Mouse (Mus musculus) ES-CJ7 (cell line): ENCODE data around the gene Chdh.

Experiments
- DNase-seq: peaks from one replicate; pipeline ENCODE4 v3.0.0; 2011; ENCODE audit warnings: low read depth, low spot score

Chdh gene

GRCm38 (mm10) chr14:30011886-30012560 is 3.2 kb downstream of the Chdh start:
- DNase-seq, result no peak

DNA sequence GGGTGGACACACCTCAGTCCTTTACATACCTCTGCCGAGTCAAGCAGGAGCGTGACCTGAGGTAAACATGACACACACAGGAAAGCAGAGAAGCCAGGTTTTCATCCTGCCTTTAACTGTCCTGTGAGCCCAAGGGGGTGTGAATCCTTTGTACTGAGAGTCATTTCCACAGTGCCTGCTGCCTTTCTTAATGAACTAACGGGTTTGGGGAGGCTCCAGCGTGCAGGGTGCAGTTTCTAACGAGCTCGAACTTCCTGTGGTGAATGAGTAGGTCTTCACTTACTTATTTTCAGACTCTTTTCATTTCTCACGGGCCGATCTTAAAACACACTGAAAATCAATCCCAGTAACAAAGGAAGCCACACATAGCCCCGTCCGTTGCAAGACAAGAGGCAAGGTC is 5.7 kb downstream of the Chdh start:
- no peak for DNase-seq

DNA sequence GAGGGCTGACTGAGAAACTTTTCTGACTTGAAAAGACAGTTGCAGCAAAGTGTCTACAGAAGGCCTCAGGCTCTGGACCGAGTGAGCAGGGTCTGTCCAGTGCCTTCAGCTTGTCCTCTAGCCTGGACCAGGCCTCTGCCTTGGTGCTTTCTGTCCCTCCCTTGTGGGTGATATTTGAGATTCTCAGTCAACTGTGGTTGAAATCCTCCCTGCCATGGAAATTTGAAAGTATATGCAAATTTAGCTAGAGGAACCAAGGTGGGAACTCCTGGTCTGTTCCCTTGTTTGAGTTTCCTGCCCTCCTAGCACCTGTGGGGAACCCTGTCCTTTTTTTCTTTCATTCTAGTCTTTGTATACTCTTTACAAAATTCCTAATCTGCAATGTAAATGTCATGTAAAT is 6.2 kb downstream of the Chdh start:
- no peak for DNase-seq

DNA sequence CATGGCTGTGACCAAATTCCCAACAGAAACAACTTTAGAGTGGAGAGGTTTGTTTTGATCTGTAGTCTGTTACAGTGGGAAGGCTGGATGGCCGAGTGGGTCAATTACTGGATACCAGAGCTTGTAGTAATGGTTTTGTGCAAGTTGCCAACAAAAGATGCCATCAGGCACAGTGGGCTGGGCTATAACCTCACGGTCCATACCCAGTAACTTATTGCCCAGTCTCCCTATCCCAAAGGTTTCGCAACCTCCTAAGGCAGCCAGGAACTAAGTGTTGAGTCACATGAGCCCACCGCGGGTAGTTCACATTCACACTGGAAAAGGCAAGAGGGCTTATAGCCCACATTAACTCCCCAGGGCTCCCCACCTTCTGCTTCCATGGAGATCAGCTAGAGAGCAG is 7.8 kb downstream of the Chdh start:
- no peak for DNase-seq

DNA sequence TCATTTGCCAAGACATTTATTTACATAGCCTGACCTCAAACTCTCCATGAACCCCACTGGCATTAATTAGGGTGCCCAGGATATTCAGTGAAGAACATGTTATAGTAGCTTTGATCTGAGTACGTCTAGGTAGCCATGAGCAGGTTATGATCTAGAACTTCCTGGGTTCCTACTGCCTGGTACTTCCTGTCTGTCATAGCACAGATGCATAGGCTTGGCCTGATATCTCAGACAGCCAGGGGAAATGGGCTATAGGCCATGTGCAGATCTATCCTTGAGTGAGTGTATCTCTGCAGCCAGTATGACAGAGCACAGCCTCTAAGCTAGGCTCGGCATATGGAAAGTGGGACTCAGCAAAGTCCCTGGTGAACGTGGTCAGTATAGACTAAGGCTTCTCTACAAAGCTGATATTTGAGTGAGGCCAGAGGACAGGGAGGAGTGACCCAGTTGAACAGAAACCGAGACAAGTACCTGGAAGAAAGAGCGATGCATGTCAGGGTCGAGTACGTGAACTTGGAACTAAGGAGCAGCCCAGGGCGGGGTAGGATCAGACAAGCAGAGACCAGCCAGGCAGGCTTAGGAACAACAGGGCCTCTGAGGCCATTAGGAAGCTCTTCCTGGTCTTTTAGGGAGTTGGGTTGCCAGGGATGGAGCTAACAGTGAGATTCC is 9.1 kb downstream of the Chdh start:
- no peak for DNase-seq

- no peak for DNase-seq
These were observed 9.6 kb downstream of the Chdh start for GRCm38 (mm10) chr14:30018463-30018801.

DNA sequence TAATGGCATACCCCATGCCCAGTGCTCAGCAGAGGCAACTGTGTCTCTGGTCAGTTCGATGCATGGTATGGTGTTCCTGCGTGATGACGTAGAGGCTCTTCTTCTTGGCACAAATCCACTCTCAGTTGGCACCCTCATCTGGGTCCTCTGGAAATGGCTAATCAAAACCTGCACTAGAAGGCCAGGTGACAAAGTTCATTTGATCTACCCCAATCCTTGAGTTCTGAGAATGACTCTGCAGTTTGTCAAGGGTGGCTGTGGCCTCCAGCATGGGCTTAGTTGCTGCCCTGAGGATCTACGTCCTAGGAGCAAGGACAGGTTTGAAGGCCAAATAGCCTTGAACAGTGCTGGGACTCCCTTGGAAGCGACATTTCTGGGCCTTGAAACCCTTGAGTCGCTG is 10.0 kb downstream of the Chdh start:
- no peak for DNase-seq

DNA sequence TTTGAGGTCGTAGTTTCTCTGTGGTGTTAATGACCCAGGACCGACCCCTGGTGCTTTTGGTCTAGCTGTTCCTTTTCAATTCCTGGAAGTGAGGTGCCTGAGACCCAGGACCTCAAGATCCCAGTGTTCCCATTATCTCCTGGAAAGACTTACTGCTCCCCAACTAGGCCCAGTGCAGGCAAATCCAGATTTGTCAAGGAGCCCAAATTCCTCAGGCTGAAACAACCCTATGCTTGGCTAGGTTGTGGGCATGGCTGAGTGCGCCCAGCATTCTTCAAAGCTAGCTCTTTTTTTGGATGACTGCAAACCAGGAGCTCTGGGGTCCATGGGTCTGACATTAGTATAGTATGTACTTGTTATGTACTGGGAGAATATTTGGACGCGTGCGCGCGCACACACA is 10.6 kb downstream of the Chdh start:
- DNase-seq, result no peak

DNA sequence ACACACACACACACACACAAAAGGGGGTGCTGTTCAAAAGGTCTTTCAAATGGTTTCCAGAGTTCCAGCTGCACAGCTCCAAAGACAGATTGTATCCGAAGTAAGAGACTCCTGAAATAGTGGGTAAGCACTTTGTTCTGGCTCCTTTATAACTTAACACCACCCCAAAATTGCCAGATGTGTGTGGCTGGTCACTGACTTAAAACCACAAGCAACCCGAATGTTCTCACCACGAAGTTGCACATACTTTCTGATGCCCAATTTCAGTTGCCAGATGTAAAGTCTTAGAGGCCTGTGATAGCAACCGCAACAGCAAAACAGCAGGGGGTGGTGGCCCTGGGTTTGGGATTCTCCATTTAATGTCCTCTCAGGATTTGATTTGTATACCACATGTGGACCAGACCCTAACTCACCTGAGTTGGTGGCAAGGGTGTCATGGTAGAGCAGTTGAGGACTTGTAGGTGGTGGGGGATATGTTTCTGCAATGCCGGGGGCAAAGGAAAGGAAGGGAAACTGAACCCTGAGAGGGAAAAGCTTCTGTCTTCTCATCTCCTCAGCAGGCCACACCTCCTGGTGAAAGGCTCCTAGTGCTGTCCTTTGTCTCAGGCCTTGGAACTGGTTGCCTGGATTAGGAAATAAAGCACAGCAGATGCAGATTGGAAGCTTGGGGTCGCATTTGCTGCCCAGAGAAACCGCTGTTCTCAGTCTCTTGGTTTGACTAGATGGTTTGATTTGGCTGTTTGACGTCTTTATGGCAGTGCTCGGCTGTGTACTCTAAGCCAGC is 11.2 kb downstream of the Chdh start:
- no peak for DNase-seq

DNA sequence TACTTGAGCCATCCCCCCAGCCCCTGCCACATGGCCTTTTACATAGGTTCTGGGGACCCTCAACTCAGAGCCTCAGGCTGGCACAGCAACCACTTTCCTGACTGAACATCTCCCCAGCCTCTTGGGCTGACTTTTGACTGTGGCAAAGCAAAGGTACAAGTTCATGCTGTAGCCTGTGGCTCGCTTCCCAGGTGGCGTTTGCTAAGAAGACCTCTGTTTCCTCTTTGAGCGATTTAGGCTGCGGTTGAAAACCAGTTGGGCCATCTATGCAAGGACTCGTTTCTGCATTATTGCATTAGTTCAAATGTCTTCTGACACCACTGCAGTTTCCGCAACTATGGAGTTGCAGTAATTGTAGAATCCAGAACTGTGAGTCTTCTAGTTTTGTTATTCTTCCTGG is 13.6 kb downstream of the Chdh start:
- DNase-seq, result no peak

- DNase-seq, result no peak
These were observed 15.6 kb downstream of the Chdh start for GRCm38 (mm10) chr14:30024387-30024786.

- peak; percentile 20 for DNase-seq
These were observed 18.6 kb downstream of the Chdh start for GRCm38 (mm10) chr14:30027378-30027777.

GRCm38 (mm10) chr14:30033405-30033804 is 24.6 kb downstream of the Chdh start:
- no peak for DNase-seq

DNA sequence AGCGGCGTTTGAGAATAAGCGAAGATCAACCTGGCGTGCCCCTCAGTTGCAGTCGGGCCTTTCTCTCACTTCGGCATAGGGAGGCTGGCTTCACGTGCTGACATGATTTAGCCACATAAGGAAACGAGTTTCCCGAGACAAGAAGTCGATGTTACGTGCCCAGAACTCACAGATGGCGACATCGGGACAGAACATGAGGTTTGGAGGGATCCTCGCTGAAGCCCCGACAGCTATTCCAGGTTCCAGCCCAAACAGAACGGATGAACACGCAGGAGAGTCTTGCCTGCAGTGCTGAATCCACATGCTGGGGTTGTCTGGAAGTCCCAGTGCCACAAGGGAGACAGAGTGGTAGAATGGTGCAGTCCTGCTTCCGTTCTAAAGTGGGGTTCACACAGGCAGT is 29.6 kb downstream of the Chdh start:
- no peak for DNase-seq

GRCm38 (mm10) chr14:30039413-30039812 is 30.6 kb downstream of the Chdh start:
- DNase-seq, result no peak

GRCm38 (mm10) chr14:30041836-30042235 is 33.0 kb downstream of the Chdh start:
- DNase-seq, result no peak

DNA sequence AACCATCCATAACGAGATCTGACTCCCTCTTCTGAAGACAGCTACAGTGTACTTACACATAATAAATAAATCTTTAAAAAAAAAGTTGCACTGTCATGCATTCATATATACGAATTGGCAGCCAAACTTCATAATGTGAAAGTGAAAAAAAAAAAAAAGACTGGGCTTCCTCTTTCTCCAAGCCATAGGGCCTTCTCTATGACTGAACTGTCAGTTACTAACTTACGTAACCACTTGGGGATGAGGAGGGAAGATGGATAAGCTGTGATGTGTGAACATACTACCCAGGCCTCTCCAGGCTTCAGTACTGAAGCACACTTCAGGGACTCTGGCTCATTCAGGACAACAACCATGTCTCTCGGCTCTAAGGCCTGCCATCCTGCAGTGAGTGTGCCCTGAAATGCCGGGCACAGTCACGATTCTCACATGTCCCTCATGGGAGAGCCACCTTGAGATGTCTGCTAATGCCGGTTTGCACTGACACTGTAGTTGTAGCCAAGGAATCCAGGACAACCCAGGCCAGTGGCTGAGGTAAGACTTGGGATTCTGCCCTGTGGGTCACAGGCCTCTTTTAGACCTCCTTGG is 34.6 kb downstream of the Chdh start:
- no peak for DNase-seq

- no peak for DNase-seq
These were observed 36.4 kb downstream of the Chdh start for GRCm38 (mm10) chr14:30045239-30045638.

DNA sequence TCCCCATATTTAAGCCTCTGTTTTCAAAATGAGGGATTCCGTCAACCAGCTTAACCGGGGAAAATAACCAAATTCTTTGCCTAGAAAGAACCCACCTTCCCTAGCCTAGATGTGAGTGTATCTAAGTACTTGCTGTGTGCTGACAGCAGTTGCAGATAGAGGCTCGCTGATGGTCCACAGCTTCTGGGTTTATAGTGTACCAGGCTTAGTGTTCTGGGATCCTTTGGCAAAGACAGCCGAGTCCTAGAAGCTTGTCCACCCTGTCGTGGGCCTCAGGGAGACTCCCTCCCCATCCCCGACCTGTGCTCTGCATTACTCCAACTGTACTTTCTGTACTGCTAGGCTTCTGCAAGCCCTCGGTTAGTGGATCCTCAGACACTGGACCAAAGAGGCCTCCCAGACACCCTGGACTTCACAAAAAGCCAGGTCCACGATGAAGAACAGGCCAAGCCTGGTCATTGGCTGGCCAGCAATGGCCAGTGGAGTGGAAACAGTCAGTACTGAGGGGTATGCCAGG is 36.9 kb downstream of the Chdh start:
- no peak for DNase-seq

GRCm38 (mm10) chr14:30046976-30047375 is 38.2 kb downstream of the Chdh start:
- DNase-seq, result no peak

- peak; percentile 27 for DNase-seq
These were observed 39.2 kb downstream of the Chdh start for GRCm38 (mm10) chr14:30048049-30048448.

- DNase-seq, result no peak
These were observed 41.5 kb downstream of the Chdh start for GRCm38 (mm10) chr14:30050280-30050679.
